Mouse (Mus musculus) layer of hippocampus, postnatal 25 days (tissue): Measurements from ENCODE around the gene Tmed6. TPM values are rescaled to one million over a fixed set of nuclear protein-coding genes. Genes with fewer than 3 reads are reported as not detected.
"Not testable (repeated sequence)": the region's sequence is repeated elsewhere in the genome, so short reads cannot be mapped to it uniquely, and the experiment has no call there.

ENCODE experiments used
- DNase-seq, 2 experiments: peaks; one replicate each; pipeline ENCODE4 v3.0.0; 2022; ENCODE audit warnings: mixed read lengths in 2 of 2, low spot score in 1 of 2; ENCODE audit errors: extremely low spot score in 1 of 2
- total RNA-seq, 2 experiments: library from RNA; stranded (reverse); gene quantifications; 2 replicates each; pipeline ENCODE4 v1.2.3; 2021

Gene Tmed6
- total RNA-seq: not detected

DNA sequence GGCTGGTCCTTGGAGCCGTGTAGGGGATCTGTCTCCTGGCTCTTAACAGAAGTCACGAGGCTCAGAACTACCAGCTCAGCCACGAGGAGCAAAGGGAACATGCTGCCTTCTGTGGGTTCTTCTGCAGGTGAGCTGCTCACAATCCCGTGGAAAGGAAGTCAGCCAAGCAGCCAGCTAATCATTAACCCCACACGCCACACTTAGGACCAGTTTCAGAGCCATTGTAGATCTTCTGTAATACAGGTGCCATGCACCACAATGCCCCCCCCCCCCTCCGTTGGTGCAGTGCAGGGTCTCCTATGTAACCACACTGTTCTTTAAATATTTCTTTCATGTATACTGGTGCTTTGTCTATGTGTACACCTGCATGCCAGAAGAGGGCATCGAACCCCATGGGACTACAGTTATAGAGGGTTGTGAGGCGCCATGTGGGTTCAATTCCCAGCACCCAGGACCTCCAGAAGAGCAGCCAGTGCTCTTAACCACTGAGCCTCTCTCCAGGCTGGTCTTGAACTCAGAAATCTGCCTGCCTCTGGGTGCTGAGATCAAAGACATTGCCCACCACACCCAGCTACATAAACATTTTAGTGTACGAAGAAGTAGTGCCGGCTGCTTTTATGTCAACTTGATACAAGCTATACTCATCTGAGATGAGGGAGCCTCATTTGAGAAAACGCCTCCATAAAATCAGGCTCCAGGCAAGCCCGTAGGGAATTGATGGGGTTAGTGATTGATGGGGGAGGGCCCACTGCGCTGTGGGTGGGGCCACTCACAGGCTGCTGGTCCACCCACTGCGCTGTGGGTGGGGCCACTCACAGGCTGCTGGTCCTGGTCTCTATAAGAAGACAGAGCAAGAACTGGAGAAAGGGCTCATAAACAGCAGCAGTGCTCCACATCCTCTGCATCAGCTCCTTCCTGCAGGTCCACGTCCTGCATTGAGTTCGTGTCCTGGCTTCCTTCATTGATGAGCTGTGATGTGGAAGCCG is at the start of gene Tmed6:
Gene Tmed6, minus strand, starts transcription at position 134 of the 986 bp plus-strand sequence.
- no peak for DNase-seq

DNA sequence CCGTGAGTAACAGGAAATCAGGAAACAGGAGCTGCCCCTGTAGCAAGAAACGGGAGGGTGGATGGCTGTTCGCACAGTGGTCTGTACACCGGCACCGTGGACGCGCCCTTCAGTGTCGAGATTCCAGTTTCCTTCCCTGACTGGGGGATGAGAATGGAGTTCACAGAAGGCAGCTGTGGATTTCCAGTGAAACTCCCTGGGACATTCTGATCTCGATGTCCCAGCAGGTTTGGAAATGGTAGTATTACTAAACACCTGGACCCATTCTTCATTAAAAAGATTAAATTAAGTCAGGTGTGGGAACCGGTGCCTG is 49.5 kb upstream of the Tmed6 start:
- no peak for DNase-seq

GRCm38 (mm10) chr8:107114150-107115007 is 48.9 kb upstream of the Tmed6 start:
- DNase-seq: no peak

DNA sequence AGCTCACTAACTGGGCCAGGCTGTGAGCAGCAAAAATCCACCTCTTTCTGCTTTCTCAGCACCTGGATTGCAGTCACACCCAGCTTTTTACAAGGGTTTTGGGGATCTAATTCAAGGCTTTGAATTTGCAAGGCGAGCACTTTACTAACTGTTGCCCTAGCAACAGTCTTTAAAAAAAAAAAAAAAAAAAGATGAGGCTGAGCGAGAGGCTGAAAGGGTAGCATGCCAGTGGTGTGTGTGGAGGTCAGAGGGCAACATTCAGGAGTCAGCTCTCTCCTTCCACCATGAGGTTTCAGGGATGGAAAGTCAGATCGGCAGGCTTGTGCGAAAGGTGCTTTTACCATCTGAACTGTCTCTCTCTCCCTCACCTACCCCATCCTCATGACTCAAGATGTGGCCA is 47.8 kb upstream of the Tmed6 start:
- DNase-seq: no peak

DNA sequence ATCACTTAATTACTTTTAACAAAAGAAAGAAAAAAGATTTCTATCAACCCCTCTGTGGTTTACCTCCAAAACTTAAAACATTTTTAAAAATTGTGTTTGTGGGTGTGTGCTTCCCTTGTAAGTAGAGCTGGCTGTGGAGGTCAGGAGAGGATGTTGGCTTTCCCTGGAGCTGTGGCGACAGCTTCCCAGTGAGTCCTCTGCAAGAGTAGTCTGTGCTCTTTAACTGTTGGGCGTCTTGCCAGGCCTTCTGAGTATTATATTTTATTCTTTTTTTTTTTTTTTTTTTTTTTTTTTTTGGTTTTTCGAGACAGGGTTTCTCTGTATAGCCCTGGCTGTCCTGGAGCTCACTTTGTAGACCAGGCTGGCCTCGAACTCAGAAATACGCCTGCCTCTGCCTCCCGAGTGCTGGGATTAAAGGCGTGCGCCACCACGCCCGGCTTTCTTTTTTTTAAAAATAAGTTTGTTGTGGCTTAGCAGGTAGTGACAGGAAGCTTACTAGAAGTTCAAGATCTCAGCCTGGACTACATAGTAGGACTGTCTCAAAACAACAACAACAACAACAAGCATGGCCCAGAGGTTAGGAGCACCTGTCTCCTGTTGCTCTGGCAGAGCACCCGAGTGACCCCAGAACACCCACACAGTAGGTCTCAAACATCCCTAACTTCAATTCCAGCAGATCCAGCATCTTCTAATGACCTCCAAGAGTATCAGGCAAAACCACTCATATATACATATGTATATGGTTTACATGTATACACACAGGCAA is 46.1 kb upstream of the Tmed6 start:
- no peak for DNase-seq

DNA sequence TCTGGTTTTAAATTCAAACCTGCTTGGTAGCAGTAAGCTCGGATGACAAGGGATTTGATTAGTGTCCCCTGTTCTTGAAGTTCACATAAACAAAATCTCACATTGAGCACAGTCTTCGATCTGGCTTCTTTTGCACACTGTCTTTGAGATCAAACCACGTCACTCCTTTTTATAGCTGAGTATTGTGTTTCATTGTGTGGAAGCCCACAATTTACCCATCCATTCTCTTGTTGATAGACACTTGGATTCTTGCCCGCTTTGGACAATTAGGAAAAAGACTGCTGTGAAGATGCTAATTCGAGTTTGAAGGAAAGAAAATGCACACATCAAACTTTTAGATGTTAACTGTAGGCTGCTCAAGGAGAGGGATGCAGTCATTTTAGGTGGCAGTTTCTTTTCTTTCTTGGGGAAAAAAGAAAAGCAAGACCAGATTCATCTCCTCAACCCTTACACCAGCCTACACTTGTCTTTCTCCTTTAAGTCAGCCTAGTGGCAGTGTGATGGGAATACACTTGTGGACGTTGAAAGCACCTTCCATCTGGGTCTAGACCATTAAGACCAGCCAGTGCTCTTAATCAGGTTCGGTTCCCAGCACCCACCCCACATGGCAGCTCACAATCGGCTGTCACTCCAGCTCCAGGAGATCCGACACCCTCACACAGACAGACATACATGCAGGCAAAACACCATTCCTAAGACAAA is 45.3 kb upstream of the Tmed6 start:
- DNase-seq: no peak

- no peak for DNase-seq
These were observed 44.5 kb upstream of the Tmed6 start for GRCm38 (mm10) chr8:107109816-107110435.

DNA sequence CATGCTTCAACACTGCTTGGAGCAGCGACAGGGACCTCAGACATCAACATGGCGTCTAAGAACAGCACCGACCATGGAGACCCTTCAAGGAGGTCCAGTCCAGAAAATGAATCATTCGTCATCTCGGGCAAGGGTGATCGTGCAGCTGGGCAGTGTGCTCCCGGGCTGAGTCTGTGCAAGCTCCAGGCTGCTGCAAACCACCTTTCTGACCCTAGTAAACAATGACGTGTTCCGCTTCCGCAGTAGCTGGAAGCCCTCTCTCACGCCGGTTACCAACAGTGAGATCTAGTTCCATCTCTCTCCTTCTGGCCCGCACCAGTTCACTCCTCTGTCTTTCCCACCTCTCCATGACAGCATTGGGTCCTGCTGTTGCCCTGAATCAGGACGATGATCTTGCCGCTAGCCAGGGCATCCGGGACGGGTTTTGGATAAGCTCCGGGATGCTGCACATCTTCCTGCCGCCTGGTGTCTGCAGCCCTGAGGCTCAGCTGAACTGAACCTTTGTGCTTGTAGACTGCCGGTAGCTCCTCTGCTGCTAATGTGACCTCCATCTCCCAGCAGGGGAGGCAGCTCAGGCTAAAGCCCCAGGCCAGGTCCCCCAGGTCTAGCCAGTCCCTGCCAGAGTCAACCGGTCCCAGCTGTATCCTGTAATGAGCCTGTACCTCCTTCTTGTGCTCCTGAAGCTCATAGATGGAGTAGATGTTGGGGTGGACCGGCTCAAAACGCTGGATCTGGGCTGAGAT is 43.7 kb upstream of the Tmed6 start:
- no peak for DNase-seq

DNA sequence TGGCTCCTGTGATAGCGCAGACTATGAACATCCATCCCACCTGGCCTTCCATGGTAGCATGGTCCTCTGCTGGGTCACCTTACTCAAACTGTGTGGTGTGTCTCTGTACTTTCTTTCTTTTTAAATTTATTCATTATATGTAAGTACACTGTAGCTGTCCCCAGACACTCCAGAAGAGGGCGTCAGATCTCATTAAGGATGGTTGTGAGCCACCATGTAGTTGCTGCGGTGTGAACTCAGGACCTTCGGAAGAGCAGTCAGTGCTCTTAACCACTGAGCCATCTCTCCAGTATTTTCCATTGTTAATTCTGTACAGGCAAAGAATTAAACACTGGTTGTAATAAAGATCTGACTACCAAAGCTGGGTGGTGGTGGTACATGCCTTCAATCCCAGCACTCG is 42.6 kb upstream of the Tmed6 start:
- DNase-seq: not testable (repeated sequence)

DNA sequence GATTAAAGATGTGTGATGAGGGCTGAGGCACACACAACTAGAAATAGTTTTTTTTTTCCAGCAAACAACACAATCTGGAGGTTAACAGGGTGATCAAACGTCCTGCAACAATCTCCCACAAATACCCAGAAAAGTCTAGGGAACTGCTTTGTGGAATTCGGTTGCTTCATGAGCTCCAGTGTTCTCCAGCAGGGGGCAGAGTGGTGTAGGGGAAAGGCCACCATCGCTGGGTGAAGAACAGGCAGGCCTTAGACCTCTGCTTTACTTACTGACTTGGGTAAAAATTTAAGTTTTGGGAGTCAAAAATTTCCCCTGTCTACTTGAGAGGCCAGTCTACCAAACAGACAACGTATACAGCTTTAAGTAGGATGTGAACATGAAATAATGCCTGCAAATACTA is 39.1 kb upstream of the Tmed6 start:
- DNase-seq: peak; percentile 60 to 94

DNA sequence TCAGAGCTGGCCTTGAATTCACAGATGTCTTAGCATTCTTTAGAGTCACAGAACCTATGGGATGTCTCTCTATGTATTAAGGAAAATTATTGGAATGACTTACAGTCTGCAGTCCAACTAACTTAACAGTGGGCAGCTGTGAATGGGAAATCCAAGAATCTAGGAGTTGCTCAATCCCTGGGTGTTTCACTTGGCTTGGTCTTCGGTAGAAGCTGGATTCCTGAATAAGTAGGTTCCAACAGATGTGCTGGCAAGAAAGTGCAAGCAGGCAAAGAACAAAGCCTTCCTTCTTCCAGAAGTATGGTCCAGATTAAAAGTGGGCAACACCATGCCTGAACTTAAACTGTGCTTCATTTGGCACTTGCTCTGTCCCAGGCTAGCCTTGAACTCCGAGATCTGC is 35.2 kb upstream of the Tmed6 start:
- DNase-seq: no peak

- DNase-seq: peak; percentile 80 to 84
These were observed 31.1 kb upstream of the Tmed6 start, which contains the start of gene Terf2 for GRCm38 (mm10) chr8:107096366-107097036. Gene Terf2 (minus strand): TSS chr8:107096547.

- DNase-seq: no peak
These were observed 30.4 kb upstream of the Tmed6 start for GRCm38 (mm10) chr8:107095717-107096365.

GRCm38 (mm10) chr8:107090531-107090930 is 25.1 kb upstream of the Tmed6 start:
- no peak for DNase-seq

DNA sequence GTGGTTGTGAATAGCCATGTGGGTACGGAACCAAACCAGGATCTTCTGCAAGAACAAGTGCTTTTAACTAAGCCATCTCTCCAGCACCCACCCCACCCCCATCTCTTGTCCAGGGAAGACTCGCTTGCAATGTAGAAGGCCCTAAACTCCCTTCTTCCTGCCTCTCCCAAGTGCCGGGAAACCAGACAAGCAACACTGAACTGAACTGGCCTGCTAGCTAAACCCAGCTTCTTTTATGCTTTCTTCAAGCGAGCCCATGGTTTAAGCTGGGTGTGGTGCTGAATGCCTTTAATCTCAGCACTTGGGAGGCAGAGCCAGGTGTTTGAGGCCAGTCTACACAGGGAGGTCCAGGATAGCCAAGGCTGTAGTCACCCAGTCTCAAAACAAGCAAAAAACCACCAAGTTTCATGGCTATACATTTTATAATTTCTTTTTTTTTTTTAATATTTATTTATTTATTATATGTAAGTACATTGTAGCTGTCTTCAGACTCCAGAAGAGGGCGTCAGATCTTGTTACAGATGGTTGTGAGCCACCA is 23.2 kb upstream of the Tmed6 start:
- no peak for DNase-seq

- no peak for DNase-seq
These were observed 20.6 kb upstream of the Tmed6 start for GRCm38 (mm10) chr8:107086018-107086417.

DNA sequence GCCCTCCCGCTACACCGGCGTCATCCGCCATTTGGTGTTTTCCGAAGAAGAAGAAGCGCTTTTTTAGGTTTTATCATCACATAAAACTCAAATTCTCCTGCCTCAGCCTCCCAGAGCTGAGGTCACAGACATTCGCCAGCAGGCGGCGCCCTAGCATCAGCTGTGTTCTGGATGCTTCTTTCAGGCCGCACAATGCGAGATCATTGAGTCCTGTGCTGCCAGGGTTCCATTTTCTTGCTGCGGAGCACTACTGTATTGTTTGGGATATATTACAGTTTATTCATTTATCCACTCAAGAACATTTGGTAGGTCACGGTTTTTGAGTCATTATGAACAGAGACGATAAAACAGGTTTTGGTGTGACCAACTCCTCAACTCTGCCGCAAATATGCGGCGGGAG is 19.9 kb upstream of the Tmed6 start:
- DNase-seq: no peak
